ENCODE assay signal across 18 mouse cellular contexts in genomic region chr19:24427258-24427657, GRCm38 (mm10). TPM values are rescaled to one million over a fixed set of nuclear protein-coding genes. Genes with fewer than 3 reads are reported as not detected.
DNase-seq lines count a peak whose midpoint lies in the region; ATAC-seq and TF ChIP-seq lines count a peak whose summit lies in the region.
"Had no signal": no experiment of that assay in that cellular context is flagged by ENCODE, and none has a peak within 500 bp of the region (broad histone marks: within the 10 kb centered on the region; RNA-seq: fewer than 3 reads in every experiment).

No protein-coding gene starts in this region.

- no peaks in the 10 kb centered on the region for H3K36me3 ChIP-seq in heart, embryonic 12.5 days
- H3K36me3 ChIP-seq in heart, embryonic 16.5 days (ENCODE audit: control insufficient read depth, insufficient read depth) = no peaks in the 10 kb centered on the region
- H3K36me3 ChIP-seq: embryonic facial prominence, embryonic 13.5 days; forebrain, embryonic 10.5 days; lung, embryonic 15.5 days; neural tube, embryonic 12.5 days had no signal

- CTCF ChIA-PET in Patski (lab: Charles Lee) = no interaction called here

- peak overlapping the region; percentile 81; the same call in 1 of the 2 replicates for H3K27ac ChIP-seq in heart, embryonic 12.5 days (ENCODE audit: poor library complexity, severe bottlenecking)
- H3K27ac ChIP-seq in heart, embryonic 16.5 days (ENCODE audit: low read length) = peak overlapping the region; percentile 86
- H3K27ac ChIP-seq: embryonic facial prominence, embryonic 13.5 days; forebrain, embryonic 10.5 days; gastrocnemius, adult 2 months; lung, embryonic 15.5 days; neural tube, embryonic 12.5 days had no signal

- H3K4me2 ChIP-seq in heart, embryonic 12.5 days = no peak overlapping the region
- H3K4me2 ChIP-seq in heart, embryonic 16.5 days (ENCODE audit: low read depth, low read length) = no peak overlapping the region
- H3K4me2 ChIP-seq: embryonic facial prominence, embryonic 13.5 days; lung, embryonic 15.5 days; neural tube, embryonic 12.5 days had no signal

- peaks cover 16% of the 10 kb centered on the region for H3K4me1 ChIP-seq in heart, embryonic 12.5 days (replicated peaks)
- H3K4me1 ChIP-seq in heart, embryonic 16.5 days (ENCODE audit: control insufficient read depth, insufficient read depth, low read length) = peaks cover 10% of the 10 kb centered on the region
- H3K4me1 ChIP-seq: lung, embryonic 15.5 days; neural tube, embryonic 12.5 days had no signal

- TF ChIP-seq CTCF in Patski (IDR thresholded peaks at IDR 0.05) = no peak

- H3K4me3 ChIP-seq in heart, embryonic 12.5 days = no peak overlapping the region
- H3K4me3 ChIP-seq in heart, embryonic 16.5 days (ENCODE audit: low read length) = no peak overlapping the region
- H3K4me3 ChIP-seq: embryonic facial prominence, embryonic 13.5 days; forebrain, embryonic 10.5 days; gastrocnemius, adult 2 months; lung, embryonic 15.5 days; neural tube, embryonic 12.5 days had no signal

- H3K9ac ChIP-seq in heart, embryonic 12.5 days = no peak overlapping the region
- H3K9ac ChIP-seq in heart, embryonic 16.5 days (ENCODE audit: low read length) = 0 out of 2 replicates have a peak overlapping the region, but pooled peaks have one; percentile 34
- H3K9ac ChIP-seq: embryonic facial prominence, embryonic 13.5 days; lung, embryonic 15.5 days; neural tube, embryonic 12.5 days had no signal

- DNase-seq in heart, postnatal 4 days = no peak
- DNase-seq in Patski (ENCODE audit: low read depth, low spot score) = no peak
- DNase-seq in lung, postnatal 36 days = peak; percentile 54
- no peak for DNase-seq in spleen, adult 18-20 months
- no peak for DNase-seq in retina, postnatal 1 day
- DNase-seq: adrenal gland, postnatal 25 days; cerebellum, adult 8-10 months; gastrocnemius, adult 2 months; left cerebral cortex, postnatal 4 days; right cerebral cortex, postnatal 14 days; thymus, adult 2 months had no signal

- in situ Hi-C loops in Patski (cut with MboI; ENCODE audit: low pct_unique_long_range_greater_than_20kb) = no loop called here

- H3K27me3 ChIP-seq in heart, embryonic 12.5 days (replicated peaks) = no peaks in the 10 kb centered on the region
- peaks cover 37% of the 10 kb centered on the region for H3K27me3 ChIP-seq in Patski
- no peaks in the 10 kb centered on the region for H3K27me3 ChIP-seq in heart, embryonic 16.5 days (ENCODE audit: control insufficient read depth, insufficient read depth, low read length)
- H3K27me3 ChIP-seq: embryonic facial prominence, embryonic 13.5 days; lung, embryonic 15.5 days; neural tube, embryonic 12.5 days had no signal

- no peaks in the 10 kb centered on the region for H3K9me3 ChIP-seq in heart, embryonic 12.5 days (replicated peaks)
- no peaks in the 10 kb centered on the region for H3K9me3 ChIP-seq in heart, embryonic 16.5 days (replicated peaks; ENCODE audit: control insufficient read depth, low read length)
- H3K9me3 ChIP-seq: embryonic facial prominence, embryonic 13.5 days; forebrain, embryonic 10.5 days; lung, embryonic 15.5 days; neural tube, embryonic 12.5 days had no signal

- WGBS in heart, embryonic 12.5 days = 56% methylated on average over 4 of the region's 4 CpGs
- 52% methylated on average over 4 of the region's 4 CpGs for WGBS in heart, embryonic 16.5 days

- no peak for ATAC-seq in heart, embryonic 12.5 days (ENCODE audit: insufficient number of reproducible peaks, low FRiP score)
- peak; percentile 39 for ATAC-seq in Patski
- ATAC-seq in heart, embryonic 16.5 days (replicated peaks; ENCODE audit: extremely low read depth, insufficient read depth, low FRiP score) = no peak
- ATAC-seq: activated CD4-positive, CD25-positive, alpha-beta regulatory T cell, adult 4 months had no signal

- POLR2A ChIA-PET in Patski (lab: Charles Lee) = no interaction called here

RNA-seq across cellular contexts. Expression of gene Fam122a, which starts 49.9 kb away (rescaled TPM):
- polyA plus RNA-seq in heart, embryonic 12.5 days (2016; fragmentation: Nextera tagmentation; extraction: Ambion mirVana) = 53.4 and 56.1 TPM in 2 replicates
- 10 to 100 TPM; 34.7 to 37.2 TPM for total RNA-seq in heart, postnatal 4 days (2021)
- polyA plus RNA-seq in Patski (2021) = 29.6 TPM
- polyA plus RNA-seq in heart, embryonic 16.5 days (2015; fragmentation: Nextera tagmentation; extraction: Ambion mirVana) = 40.2 and 43.4 TPM in 2 replicates
